Mouse (Mus musculus) bone marrow macrophage, adult 2 months (primary cell): ENCODE results near the gene Lct.

Experiments
- CTCF ChIP-seq: IDR thresholded peaks from 2 replicates; pipeline ENCODE4 v1.5.1; 2012; ENCODE audit warnings: low read depth, mild to moderate bottlenecking, low read length, moderate library complexity
- POLR2A ChIP-seq: IDR thresholded peaks from 2 replicates; pipeline ENCODE4 v1.6.1; 2012; ENCODE audit warnings: mild to moderate bottlenecking, low read depth, low read length, borderline replicate concordance

DNA sequence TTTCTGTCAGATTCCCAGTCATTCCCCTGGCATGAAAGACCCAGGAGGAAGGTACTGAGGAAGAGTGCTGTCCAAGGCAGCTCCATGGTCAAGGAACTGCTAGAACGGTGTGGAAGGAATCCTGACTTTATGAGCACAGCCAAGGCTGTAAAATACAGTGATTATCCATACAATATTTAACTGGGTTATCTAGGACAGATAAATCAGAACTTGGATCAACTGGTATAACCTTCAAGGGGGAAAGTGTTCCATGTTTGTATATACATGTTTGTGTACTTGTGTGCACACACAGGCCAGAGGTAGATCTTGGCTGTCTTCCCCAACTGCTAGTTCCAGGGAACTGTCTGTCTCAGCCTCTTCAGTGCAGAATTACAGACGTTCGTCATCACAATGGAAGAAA, at the start of gene Lct:
- TF ChIP-seq CTCF (no peak), POLR2A (no peak)
